Mouse (Mus musculus) spleen, postnatal 36 days (tissue): ENCODE results near the gene Adgb.

Experiments
- DNase-seq, 2 experiments: peaks; one replicate each; pipeline ENCODE4 v3.0.0; 2022; ENCODE audit warnings: low spot score in 2 of 2, mixed read lengths in 1 of 2

The Adgb gene

DNA sequence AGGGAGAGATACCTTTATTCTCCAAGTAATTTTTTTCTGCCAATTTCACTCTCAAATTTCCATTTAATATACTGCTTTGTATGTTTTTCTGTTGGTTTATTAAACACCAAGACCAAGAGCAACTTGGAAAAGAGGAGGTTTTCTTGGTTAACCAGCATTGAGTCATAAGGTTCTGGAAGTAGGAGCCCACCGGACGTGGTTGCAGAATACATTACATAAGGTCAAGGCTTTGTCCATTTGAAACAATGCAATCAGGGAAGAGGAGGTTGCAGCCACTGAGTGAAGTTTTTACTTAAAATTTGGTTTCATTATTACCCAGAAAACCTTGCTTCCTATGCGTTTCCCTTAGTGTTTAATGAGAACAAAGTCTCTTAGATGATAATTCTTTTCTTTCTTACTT is 119.9 kb downstream of the Adgb start:
- DNase-seq: no peak

GRCm38 (mm10) chr10:10350550-10350949 is 121.6 kb downstream of the Adgb start:
- DNase-seq: no peak

DNA sequence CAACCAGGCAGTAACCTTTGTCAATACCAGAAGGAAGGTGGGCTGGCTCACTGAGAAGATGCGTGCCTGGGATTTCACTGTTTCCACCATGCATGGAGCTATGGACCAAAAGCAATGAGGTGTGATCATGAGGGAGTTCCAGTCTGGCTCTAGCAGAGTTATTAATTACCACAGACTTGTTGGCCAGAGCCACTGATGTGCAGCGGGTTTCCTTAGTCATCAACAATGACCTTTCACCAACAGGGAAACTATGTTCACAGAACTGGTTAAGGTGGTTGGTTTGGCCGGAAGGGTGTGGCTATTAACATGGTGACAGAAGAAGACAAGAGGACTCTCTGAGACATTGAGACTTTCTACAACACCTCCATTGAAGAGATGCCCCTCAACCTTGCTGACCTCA is 128.2 kb downstream of the Adgb start:
- no peak for DNase-seq

DNA sequence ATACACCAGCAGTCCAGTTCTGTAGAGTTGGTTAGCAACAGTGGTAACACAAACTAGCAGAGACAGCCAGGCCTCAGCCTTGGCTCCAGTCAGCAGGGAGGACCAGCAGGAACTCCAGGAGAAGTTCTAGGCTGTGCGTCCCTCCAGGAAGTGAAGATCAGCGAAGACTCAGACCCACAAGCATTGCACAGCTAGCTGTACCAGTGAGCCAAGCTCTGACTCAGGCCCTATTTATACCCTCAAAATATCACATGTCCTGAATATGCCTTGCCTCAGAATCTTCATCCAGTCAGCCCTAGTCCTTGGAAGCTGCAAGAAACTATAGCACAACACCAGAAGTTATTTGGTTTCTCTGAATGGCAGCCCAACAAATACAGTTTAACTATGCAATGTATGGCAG is 146.6 kb downstream of the Adgb start:
- DNase-seq: no peak

GRCm38 (mm10) chr10:10322961-10323360 is 149.2 kb downstream of the Adgb start:
- DNase-seq: no peak

- DNase-seq: peak; percentile 11 to 18
Measured at GRCm38 (mm10) chr10:10321119-10321781, 150.9 kb downstream of the Adgb start.

GRCm38 (mm10) chr10:10320364-10321083 is 151.6 kb downstream of the Adgb start:
- DNase-seq: no peak

- no peak for DNase-seq
Measured at GRCm38 (mm10) chr10:10318086-10318485, 154.0 kb downstream of the Adgb start.

DNA sequence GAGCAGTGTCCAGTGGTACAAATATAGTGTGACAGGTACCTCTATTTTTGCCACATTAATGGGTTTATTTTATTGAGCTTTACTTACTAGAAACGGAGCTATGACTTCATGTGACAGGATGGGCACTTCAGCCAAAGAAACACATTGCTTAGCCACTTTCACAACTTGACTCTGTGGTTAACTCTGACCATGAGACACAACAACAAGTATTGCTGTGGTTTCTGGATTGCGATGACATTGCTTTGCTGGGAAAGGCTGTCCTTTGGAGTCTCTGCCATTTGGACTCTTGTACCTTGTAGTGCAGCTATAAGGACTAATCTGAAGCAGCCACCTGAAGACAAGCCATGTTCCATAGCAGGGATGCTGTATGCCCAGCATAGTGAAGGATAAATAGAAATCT is 156.5 kb downstream of the Adgb start:
- no peak for DNase-seq

- no peak for DNase-seq
Measured at GRCm38 (mm10) chr10:10314521-10314920, 157.6 kb downstream of the Adgb start.

- no peak for DNase-seq
Measured at GRCm38 (mm10) chr10:10309877-10310426, 162.2 kb downstream of the Adgb start.

GRCm38 (mm10) chr10:10309056-10309455 is 163.1 kb downstream of the Adgb start:
- DNase-seq: no peak

DNA sequence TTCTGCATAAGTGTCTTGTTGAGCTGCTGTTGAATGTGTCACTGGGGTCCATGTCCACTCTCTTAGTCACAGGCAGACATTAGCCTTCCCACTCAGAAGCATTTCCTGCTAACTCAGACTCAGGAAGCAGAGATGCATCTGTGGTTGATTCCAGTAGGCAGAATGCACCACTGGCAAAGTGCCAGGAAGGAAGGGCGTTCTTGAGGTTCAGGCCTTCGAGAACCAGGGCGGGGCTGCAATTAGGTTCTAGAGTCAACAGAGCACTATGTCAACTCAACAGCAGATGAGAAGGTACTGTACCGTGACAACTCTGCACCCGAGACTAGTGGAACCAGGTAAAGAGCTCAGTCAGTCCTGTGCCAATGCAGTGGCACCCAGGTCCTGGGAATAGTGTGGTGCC is 164.7 kb downstream of the Adgb start:
- peak in 1 of 2 experiments; percentile 2 for DNase-seq

GRCm38 (mm10) chr10:10304370-10304769 is 167.8 kb downstream of the Adgb start:
- no peak for DNase-seq

GRCm38 (mm10) chr10:10301692-10302091 is 170.4 kb downstream of the Adgb start:
- no peak for DNase-seq

DNA sequence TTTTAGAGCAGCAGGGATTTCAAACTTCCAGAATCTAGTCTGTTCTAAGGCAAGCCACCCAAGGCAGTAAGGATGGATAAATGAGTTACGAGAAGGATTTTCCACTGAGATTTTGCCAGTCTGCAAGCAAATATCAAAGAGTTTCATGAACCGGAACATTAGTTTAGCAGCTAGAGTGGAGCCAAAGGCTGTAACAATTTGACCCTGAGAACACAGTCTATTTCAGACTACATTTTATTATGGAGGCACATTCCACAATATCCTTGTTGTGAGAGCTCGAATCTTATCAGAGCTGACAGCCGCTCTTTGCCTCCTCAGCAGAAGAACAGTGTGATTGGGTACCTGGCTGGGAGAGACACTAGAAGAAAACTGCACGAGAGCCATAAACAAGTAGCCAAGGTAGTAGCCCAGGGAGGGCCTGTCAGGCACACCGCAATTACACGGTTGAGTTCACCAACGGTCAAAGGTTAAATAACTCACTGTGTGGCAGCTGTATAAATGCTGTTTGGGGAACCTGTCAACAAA is 171.1 kb downstream of the Adgb start:
- DNase-seq: no peak

- DNase-seq: no peak
Measured at GRCm38 (mm10) chr10:10299987-10300386, 172.1 kb downstream of the Adgb start.

- DNase-seq: no peak
Measured at GRCm38 (mm10) chr10:10287221-10287867, 184.8 kb downstream of the Adgb start.
